Mouse (Mus musculus) C2C12 (cell line): ENCODE measurements around the gene Amacr. TPM values are rescaled to one million over a fixed set of nuclear protein-coding genes. Genes with fewer than 3 reads are reported as not detected.

Source experiments
- H3K27me3 ChIP-seq: one replicate; pipeline ENCODE4 v1.6.1; 2011; ENCODE audit not compliant: control insufficient read depth, insufficient read depth, insufficient read length
- H3K36me3 ChIP-seq: one replicate; pipeline ENCODE4 v1.6.1; 2011; ENCODE audit not compliant: control insufficient read depth, insufficient read depth
- H3K4me3 ChIP-seq: one replicate; pipeline ENCODE4 v1.5.1; 2011; ENCODE audit warnings: mild to moderate bottlenecking, control low read depth; ENCODE audit not compliant: poor library complexity, insufficient read depth, severe bottlenecking
- H3K79me2 ChIP-seq: one replicate; pipeline ENCODE4 v1.6.1; 2011; ENCODE audit not compliant: control insufficient read depth, insufficient read depth
- H3K79me3 ChIP-seq: one replicate; pipeline ENCODE4 v1.6.1; 2011; ENCODE audit warnings: low read depth, control low read depth
- H3ac ChIP-seq: one replicate; pipeline ENCODE3; 2011; ENCODE audit warnings: low read depth; ENCODE audit not compliant: control insufficient read depth, insufficient read length
- CEBPB ChIP-seq: IDR thresholded peaks from one replicate; pipeline ENCODE4 v1.6.1; 2011; ENCODE audit warnings: low read depth, mild to moderate bottlenecking, control low read depth, moderate library complexity
- CTCF ChIP-seq: IDR thresholded peaks from one replicate; pipeline ENCODE4 v1.5.1; 2011; ENCODE audit not compliant: control insufficient read depth, insufficient read depth, insufficient read length
- FOSL1 ChIP-seq: IDR thresholded peaks from one replicate; pipeline ENCODE4 v1.8.0; 2011; ENCODE audit warnings: mild to moderate bottlenecking, low read length; ENCODE audit not compliant: poor library complexity, insufficient read depth, severe bottlenecking
- MAX ChIP-seq: IDR thresholded peaks from one replicate; pipeline ENCODE4 v1.6.1; 2011; ENCODE audit warnings: mild to moderate bottlenecking, control low read depth
- MYOD1 ChIP-seq: IDR thresholded peaks from one replicate; pipeline ENCODE4 v1.6.1; 2011; ENCODE audit warnings: low read depth; ENCODE audit not compliant: control insufficient read depth, insufficient read length
- MYOG ChIP-seq: IDR thresholded peaks from one replicate; pipeline ENCODE4 v1.6.1; 2011; ENCODE audit not compliant: control insufficient read depth, insufficient read length; ENCODE audit errors: extremely low read depth
- USF1 ChIP-seq: IDR thresholded peaks from one replicate; pipeline ENCODE4 v1.6.1; 2011; ENCODE audit warnings: low read depth, mild to moderate bottlenecking, control low read depth, moderate library complexity
- polyA plus RNA-seq: library from polyadenylated mRNA; unstranded; fragments of >200 nt; fragmentation: generic; extraction: Trizol; gene quantifications from one replicate; pipeline ENCODE4 v1.2.1, GENCODE M21; 2012; ENCODE audit warnings: missing spikeins

The Amacr gene
- polyA plus RNA-seq, 1 experiment = 19.7 TPM

DNA sequence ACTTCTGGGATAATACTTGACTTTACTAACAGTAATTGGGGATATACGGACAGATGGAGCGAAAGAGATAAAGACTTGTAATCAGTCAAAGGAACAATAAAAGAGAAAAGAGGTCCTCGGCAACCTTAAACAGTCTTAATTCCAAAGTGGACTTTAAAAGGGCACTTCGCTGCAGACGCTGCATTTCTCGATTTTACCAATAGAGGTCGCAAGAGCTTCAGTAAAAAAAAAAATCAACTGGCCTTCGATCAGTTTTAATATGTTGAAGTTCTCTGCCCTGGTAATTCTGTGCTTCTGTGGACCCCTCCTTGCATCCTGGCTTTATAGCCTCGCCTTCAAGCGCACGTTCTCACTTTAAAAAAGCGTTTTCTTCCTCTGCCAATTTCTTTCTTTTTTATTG lies 56.9 kb downstream of the Amacr start:
- Histone ChIP-seq H3K79me3 (no peaks in the 10 kb centered on the region), H3K27me3 (peaks cover 28% of the 10 kb centered on the region), H3K4me3 (no peak overlapping the region), H3K36me3 (no peaks in the 10 kb centered on the region), H3K79me2 (no peaks in the 10 kb centered on the region), H3ac (no peak overlapping the region)
- TF ChIP-seq CTCF (peak; percentile 1), MYOD1 (no peak), FOSL1 (no peak), MAX (no peak)

DNA sequence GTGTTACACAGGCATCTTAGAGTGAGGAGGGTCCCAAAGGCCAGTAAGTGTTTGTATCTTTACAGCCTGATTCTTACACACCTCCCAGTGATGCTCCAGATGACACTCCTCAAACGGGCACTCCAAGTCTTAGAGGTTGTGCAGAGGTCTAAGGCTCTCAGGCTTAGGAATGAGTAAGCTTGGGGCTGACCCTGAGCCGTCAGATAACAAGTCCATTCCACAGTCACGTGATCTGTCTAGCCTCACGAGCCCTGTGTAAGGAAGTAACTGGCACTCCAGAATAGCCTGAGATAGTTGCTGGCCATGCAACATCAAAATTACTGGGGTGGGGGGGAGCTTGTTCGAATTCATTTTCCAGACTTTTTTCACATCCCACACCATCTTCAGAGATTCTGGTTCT lies 58.5 kb downstream of the Amacr start:
- H3K79me3 ChIP-seq = no peaks in the 10 kb centered on the region
- H3ac ChIP-seq = no peak overlapping the region
- no peaks in the 10 kb centered on the region for H3K36me3 ChIP-seq
- no peak overlapping the region for H3K4me3 ChIP-seq
- TF ChIP-seq USF1 (peak; percentile 70), CEBPB (no peak)
- no peaks in the 10 kb centered on the region for H3K79me2 ChIP-seq
- peaks cover 27% of the 10 kb centered on the region for H3K27me3 ChIP-seq

DNA sequence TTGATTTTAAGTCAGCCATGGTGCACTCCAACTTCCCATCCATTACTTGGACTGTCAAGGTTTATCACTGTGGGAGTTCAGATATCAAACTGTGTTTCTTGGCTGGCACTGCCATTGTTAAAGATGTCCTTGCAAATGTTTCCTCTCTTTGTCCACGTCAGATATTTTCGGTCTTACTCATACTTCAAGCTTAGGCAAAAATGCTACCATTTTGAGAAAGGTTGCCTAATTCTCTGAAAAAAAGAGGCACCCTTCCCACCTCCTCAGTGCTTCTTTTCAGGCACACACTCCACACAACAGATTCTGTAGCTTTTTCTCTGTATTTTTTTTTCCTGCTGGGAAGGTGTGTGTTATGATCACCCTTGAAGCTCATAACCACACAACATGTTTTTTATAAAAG lies 59.7 kb downstream of the Amacr start:
- no peak overlapping the region for H3K4me3 ChIP-seq
- no peaks in the 10 kb centered on the region for H3K36me3 ChIP-seq
- peaks cover 16% of the 10 kb centered on the region for H3K27me3 ChIP-seq
- H3K79me3 ChIP-seq = no peaks in the 10 kb centered on the region
- no peaks in the 10 kb centered on the region for H3K79me2 ChIP-seq
- H3ac ChIP-seq = no peak overlapping the region
- TF ChIP-seq CEBPB (no peak), USF1 (no peak), MAX (no peak), MYOG (no peak), FOSL1 (no peak), MYOD1 (no peak), CTCF (no peak)

DNA sequence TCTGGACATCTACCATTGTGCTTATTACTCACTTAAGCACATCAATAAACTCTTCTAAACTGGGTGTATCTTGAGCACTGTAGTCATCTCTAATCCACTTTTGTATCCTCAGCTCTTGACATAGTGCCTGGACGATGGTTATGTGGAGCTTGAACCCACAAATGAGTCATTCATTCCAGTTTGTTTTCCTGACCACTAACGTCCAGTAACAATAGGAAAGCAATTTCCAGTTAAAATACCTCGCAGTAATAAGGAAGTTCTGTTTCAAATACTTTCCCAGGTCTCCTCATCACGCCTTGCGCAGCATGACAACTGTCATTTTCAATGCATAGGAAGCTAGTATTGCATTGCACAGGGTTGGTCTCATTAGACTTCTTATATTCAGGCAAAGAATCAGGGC lies 61.3 kb downstream of the Amacr start:
- H3K79me3 ChIP-seq = no peaks in the 10 kb centered on the region
- H3K4me3 ChIP-seq = no peak overlapping the region
- H3ac ChIP-seq = no peak overlapping the region
- TF ChIP-seq MAX = peak; percentile 54
- no peak for TF ChIP-seq USF1
- TF ChIP-seq FOSL1 = peak; percentile 67
- no peaks in the 10 kb centered on the region for H3K79me2 ChIP-seq
- peaks cover under 1% of the 10 kb centered on the region for H3K27me3 ChIP-seq
- no peaks in the 10 kb centered on the region for H3K36me3 ChIP-seq

Other genes with a start within 250 kb of the Amacr start
- gene C1qtnf3, start 29.4 kb upstream of the Amacr start, polyA plus RNA-seq = 4.4 TPM
- not detected for gene Slc45a2, start 19.0 kb downstream of the Amacr start, polyA plus RNA-seq
- gene Rxfp3, start 56.2 kb downstream of the Amacr start, polyA plus RNA-seq = 0.02 TPM
- gene Adamts12, start 83.0 kb downstream of the Amacr start, polyA plus RNA-seq = 0.14 TPM